ENCODE assay signal across 9 mouse cellular contexts in genomic region chr1:154150167-154150851, GRCm38 (mm10). TPM values are rescaled to one million over a fixed set of nuclear protein-coding genes. Genes with fewer than 3 reads are reported as not detected.
A peak's percentile ranks its signal among the peaks of the same experiment; 100 is the strongest.
DNase-seq lines count a peak whose midpoint lies in the region; ATAC-seq and TF ChIP-seq lines count a peak whose summit lies in the region.
"Had no signal": no experiment of that assay in that cellular context is flagged by ENCODE, and none has a peak within 500 bp of the region (broad histone marks: within the 10 kb centered on the region; RNA-seq: fewer than 3 reads in every experiment).

No protein-coding gene starts in this region.

- no peaks in the 10 kb centered on the region for H3K27me3 ChIP-seq in hindbrain, embryonic 12.5 days
- no peaks in the 10 kb centered on the region for H3K27me3 ChIP-seq in lung, embryonic 14.5 days (ENCODE audit: insufficient read depth, low read length)

- H3K4me1 ChIP-seq in hindbrain, embryonic 12.5 days, result peaks cover 9% of the 10 kb centered on the region
- H3K4me1 ChIP-seq in lung, embryonic 14.5 days (ENCODE audit: insufficient read depth), result peaks cover 9% of the 10 kb centered on the region
- H3K4me1 ChIP-seq: megakaryocyte, embryonic 14.5 days had no signal

- no peaks in the 10 kb centered on the region for H3K9me3 ChIP-seq in hindbrain, embryonic 12.5 days (replicated peaks)
- H3K9me3 ChIP-seq in lung, embryonic 14.5 days (ENCODE audit: low read depth, low read length), result no peaks in the 10 kb centered on the region
- H3K9me3 ChIP-seq: megakaryocyte, embryonic 14.5 days had no signal

- no peak for TF ChIP-seq CTCF in lung, embryonic 14.5 days (IDR thresholded peaks at IDR 0.05; ENCODE audit: low read depth)

- H3K4me3 ChIP-seq in hindbrain, embryonic 12.5 days, result no peak overlapping the region
- H3K4me3 ChIP-seq in lung, embryonic 14.5 days (ENCODE audit: low read depth, low read length), result no peak overlapping the region
- H3K4me3 ChIP-seq: megakaryocyte, embryonic 14.5 days had no signal

- peak; percentile 92 for DNase-seq in Muller cell, postnatal 12 days (ENCODE audit: inconsistent ontology term)
- DNase-seq in cerebellum, postnatal 10 days, result peak; percentile 84 to 86
- DNase-seq in frontal cortex, postnatal 25 days (ENCODE audit: low spot score in 2 of 2), result peak; percentile 59 to 71
- peak; percentile 93 for DNase-seq in layer of hippocampus, adult 9-11 months
- peak; percentile 88 for DNase-seq in lung, embryonic 14.5 days
- peak; percentile 37 for DNase-seq in retina, postnatal 7 days (ENCODE audit: low read depth, low spot score)

- 30% methylated on average over 8 of the region's 8 CpGs for WGBS in hindbrain, embryonic 12.5 days
- WGBS in lung, embryonic 14.5 days, result 9% methylated on average over 8 of the region's 8 CpGs

- ATAC-seq in hindbrain, embryonic 12.5 days (ENCODE audit: low FRiP score), result peak; percentile 78
- ATAC-seq in lung, embryonic 14.5 days (ENCODE audit: insufficient read depth), result peak; percentile 99
- ATAC-seq in erythroid progenitor cell, adult 5-6 weeks (replicated peaks; ENCODE audit: low FRiP score, poor library complexity, severe bottlenecking), result no peak

- no peak overlapping the region for H3K4me2 ChIP-seq in hindbrain, embryonic 12.5 days (replicated peaks)
- peak overlapping the region; percentile 35 for H3K4me2 ChIP-seq in lung, embryonic 14.5 days

- no peak overlapping the region for H3K9ac ChIP-seq in hindbrain, embryonic 12.5 days
- H3K9ac ChIP-seq in lung, embryonic 14.5 days, result no peak overlapping the region

- no peaks in the 10 kb centered on the region for H3K36me3 ChIP-seq in hindbrain, embryonic 12.5 days
- no peaks in the 10 kb centered on the region for H3K36me3 ChIP-seq in lung, embryonic 14.5 days (ENCODE audit: insufficient read depth)

- 0 out of 2 replicates have a peak overlapping the region, but pooled peaks have one; percentile 12 for H3K27ac ChIP-seq in hindbrain, embryonic 12.5 days
- peak overlapping the region; percentile 72; the same call in 1 of the 2 replicates for H3K27ac ChIP-seq in lung, embryonic 14.5 days (ENCODE audit: low read depth)

RNA-seq across cellular contexts. Expression of gene Zfp648, which starts 50.7 kb away (rescaled TPM):
- 0.72 and 1.1 TPM in 2 replicates for polyA plus RNA-seq in hindbrain, embryonic 12.5 days (2016; fragmentation: Nextera tagmentation; extraction: Ambion mirVana)
- 0.12 TPM in 1 of 2 replicates, not detected in the other for polyA plus RNA-seq in lung, embryonic 14.5 days (2014; fragmentation: Nextera tagmentation; extraction: Ambion mirVana)
- total RNA-seq in erythroid progenitor cell, adult 5-6 weeks (2015; ENCODE audit: low replicate concordance), result not detected in 2 replicates
- not detected in 2 replicates for total RNA-seq in erythroid progenitor cell, adult 5-6 weeks (2017; ENCODE audit: low replicate concordance)

Comparison
In these comparisons a context has a peak if more than half of its experiments do, and no peak if none do; other contexts are left out.
1. DNase-seq: peak in every context shown above with its lines; median percentile 93 in layer of hippocampus, adult 9-11 months; 92 in Muller cell, postnatal 12 days; 88 in lung, embryonic 14.5 days; 85 in cerebellum, postnatal 10 days; 65 in frontal cortex, postnatal 25 days; 37 in retina, postnatal 7 days.